Mouse (Mus musculus): Measurements from ENCODE around the gene Vps35. TPM values are rescaled to one million over a fixed set of nuclear protein-coding genes. Genes with fewer than 3 reads are reported as not detected.
A peak's percentile ranks its signal among the peaks of the same experiment; 100 is the strongest.

The Vps35 gene
- polyA plus RNA-seq, 1 experiment from 2014 or later = 95.9 TPM

DNA sequence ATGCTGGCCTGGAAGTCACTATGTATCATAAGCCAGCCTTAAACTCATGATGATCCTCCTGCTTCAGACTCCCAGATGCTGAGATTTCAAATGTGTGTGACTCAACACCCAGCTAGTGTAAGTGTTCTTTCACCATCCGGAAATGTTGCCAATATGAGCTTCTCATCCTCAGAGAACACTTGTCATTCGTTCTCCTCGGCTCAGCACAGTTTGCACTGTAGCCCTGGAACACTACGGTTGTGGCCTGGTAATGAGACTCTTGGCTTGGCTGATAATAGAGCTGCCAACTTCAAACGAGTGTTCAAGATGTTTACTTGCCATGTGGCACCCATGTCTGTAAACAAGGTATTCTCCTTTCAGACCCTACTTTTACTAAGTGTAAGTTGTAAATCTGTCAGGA is 3.9 kb upstream of the Vps35 start:
- H3K4me1 ChIP-seq (ENCODE audit: insufficient read depth, low read depth, low read length) = peaks cover 13% of the 10 kb centered on the region
- H3K9ac ChIP-seq (replicated peaks; ENCODE audit: low read depth) = no peak overlapping the region
- TF ChIP-seq CTCF (IDR thresholded peaks at IDR 0.05) = no peak
- TF ChIP-seq EP300 (IDR thresholded peaks at IDR 0.05) = no peak
- ATAC-seq (peak; percentile 13; the same call in 1 of the 2 replicates), DNase-seq (ENCODE audit: low spot score) (peak; percentile 78)
- no peak overlapping the region for H3K4me3 ChIP-seq (ENCODE audit: low read depth, low read length)
- 53% methylated on average over 5 of the region's 5 CpGs for WGBS
- H3K27me3 ChIP-seq (replicated peaks; ENCODE audit: insufficient read depth, low read length) = no peaks in the 10 kb centered on the region
- H3K9me3 ChIP-seq (ENCODE audit: low read length) = no peaks in the 10 kb centered on the region
- no peak overlapping the region for H3K4me2 ChIP-seq (replicated peaks; ENCODE audit: low read depth, low read length)
- H3K36me3 ChIP-seq (ENCODE audit: insufficient read depth, low read length) = no peaks in the 10 kb centered on the region; the same call in 1 of the 2 replicates
- no peak overlapping the region for H3K27ac ChIP-seq (ENCODE audit: low read length)

DNA sequence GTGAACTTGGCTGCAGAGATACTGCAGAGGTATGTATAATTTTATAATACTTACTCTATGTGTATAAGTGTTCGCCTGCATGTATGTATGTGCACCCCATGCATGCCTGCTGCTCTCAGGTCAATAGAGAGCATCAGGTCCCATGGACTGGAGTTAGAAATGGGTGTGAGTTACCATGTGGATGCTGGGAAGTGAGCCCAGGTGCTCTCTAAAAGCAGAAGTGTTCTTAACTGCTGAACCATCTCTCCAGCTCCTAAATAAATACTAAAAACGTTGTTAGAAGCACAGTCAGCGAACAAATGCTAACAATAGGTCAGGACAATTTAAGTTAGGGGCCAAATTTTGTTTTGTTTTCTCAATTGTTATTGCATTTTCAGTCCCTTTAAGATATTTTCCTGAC is 3.3 kb upstream of the Vps35 start:
- H3K4me3 ChIP-seq (ENCODE audit: low read depth, low read length) = no peak overlapping the region
- DNase-seq (ENCODE audit: low spot score) = peak; percentile 57
- 60% methylated on average over 3 of the region's 3 CpGs for WGBS
- no peak for ATAC-seq
- H3K36me3 ChIP-seq (ENCODE audit: insufficient read depth, low read length) = no peaks in the 10 kb centered on the region; the same call in 1 of the 2 replicates
- no peak overlapping the region for H3K27ac ChIP-seq (ENCODE audit: low read length)
- no peaks in the 10 kb centered on the region for H3K9me3 ChIP-seq (ENCODE audit: low read length)
- H3K9ac ChIP-seq (replicated peaks; ENCODE audit: low read depth) = no peak overlapping the region
- no peaks in the 10 kb centered on the region for H3K27me3 ChIP-seq (replicated peaks; ENCODE audit: insufficient read depth, low read length)
- TF ChIP-seq EP300 (IDR thresholded peaks at IDR 0.05) (no peak; the same call in 1 of the 2 replicates), CTCF (IDR thresholded peaks at IDR 0.05) (no peak)
- H3K4me2 ChIP-seq (replicated peaks; ENCODE audit: low read depth, low read length) = no peak overlapping the region
- peaks cover 13% of the 10 kb centered on the region for H3K4me1 ChIP-seq (ENCODE audit: insufficient read depth, low read depth, low read length)

DNA sequence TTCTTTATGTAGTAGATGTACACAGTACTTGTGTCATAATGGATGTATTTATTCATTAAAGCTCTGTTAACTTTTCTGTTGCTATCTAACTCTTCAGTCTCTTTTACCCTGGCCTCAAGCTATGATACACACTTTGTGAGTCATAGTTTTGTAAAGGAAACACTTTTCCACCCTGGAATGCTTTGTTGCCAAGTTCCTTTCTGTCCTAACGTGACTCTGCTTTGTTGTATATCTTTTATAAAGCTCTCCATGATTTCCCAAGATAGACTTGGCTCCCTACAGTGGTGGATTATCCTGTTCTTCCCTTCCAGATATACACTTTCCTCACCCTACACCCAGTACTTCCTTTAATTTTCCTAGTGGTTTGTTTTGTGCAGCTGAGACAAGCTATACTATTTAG is 2.3 kb upstream of the Vps35 start:
- DNase-seq (ENCODE audit: low spot score) = peak; percentile 32
- peaks cover 13% of the 10 kb centered on the region for H3K4me1 ChIP-seq (ENCODE audit: insufficient read depth, low read depth, low read length)
- H3K36me3 ChIP-seq (ENCODE audit: insufficient read depth, low read length) = no peaks in the 10 kb centered on the region; the same call in 1 of the 2 replicates
- no peaks in the 10 kb centered on the region for H3K27me3 ChIP-seq (replicated peaks; ENCODE audit: insufficient read depth, low read length)
- no peak for ATAC-seq
- no peak overlapping the region for H3K4me3 ChIP-seq (ENCODE audit: low read depth, low read length)
- TF ChIP-seq EP300 (IDR thresholded peaks at IDR 0.05) = no peak
- no peak for TF ChIP-seq CTCF (IDR thresholded peaks at IDR 0.05)
- WGBS = 10% methylated on average over 1 of the region's 1 CpGs
- H3K4me2 ChIP-seq (replicated peaks; ENCODE audit: low read depth, low read length) = no peak overlapping the region
- H3K9ac ChIP-seq (replicated peaks; ENCODE audit: low read depth) = no peak overlapping the region
- H3K27ac ChIP-seq (ENCODE audit: low read length) = no peak overlapping the region
- no peaks in the 10 kb centered on the region for H3K9me3 ChIP-seq (ENCODE audit: low read length)

DNA sequence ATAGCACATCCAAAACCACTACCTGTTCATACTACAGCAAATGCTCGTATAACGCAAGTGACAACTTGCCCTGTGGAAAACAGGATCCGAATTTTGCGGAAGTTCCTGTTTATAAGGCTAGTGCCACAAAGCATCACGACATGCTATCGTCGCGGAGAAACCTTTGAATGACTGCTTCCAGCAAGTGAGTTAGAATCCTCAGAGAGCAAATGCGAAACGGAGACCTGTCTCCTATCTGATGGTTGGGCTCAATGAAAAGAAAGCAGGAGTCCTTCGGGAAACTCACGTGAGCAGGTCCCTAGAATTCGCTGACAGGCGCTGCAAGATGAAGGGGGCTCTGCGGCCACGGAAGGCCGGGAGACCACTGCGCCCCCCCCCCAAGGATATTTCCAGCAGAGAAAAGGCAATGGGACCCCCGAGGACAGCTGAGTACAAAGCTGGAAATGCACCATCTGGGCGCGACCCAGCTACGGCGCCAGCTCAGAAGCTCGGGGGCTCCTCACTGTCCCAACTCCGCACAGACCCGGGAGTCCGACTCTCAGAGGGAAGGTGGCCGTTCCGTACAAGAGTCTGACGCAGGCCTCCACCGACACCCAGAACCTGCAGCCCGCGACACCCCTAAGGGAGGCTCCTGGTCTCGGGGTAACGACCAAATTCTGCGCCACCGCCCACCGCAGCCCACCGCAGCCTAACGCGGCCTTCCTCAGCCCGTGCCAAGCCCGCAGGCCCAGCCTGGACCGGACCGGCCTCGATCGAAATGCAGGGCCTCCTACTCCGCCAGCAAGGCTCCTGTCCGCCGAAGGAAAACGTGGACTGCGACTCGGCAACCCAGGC is 785 bp downstream of the Vps35 start:
- under 1% methylated on average over 51 of the region's 53 CpGs for WGBS
- Histone ChIP-seq H3K4me1 (ENCODE audit: insufficient read depth, low read depth, low read length) (peaks cover 13% of the 10 kb centered on the region), H3K9me3 (ENCODE audit: low read length) (no peaks in the 10 kb centered on the region), H3K27ac (ENCODE audit: low read length) (peak overlapping the region; percentile 96), H3K4me3 (ENCODE audit: low read depth, low read length) (peak overlapping the region; percentile 85), H3K4me2 (replicated peaks; ENCODE audit: low read depth, low read length) (peak overlapping the region; percentile 85), H3K27me3 (replicated peaks; ENCODE audit: insufficient read depth, low read length) (no peaks in the 10 kb centered on the region), H3K9ac (replicated peaks; ENCODE audit: low read depth) (peak overlapping the region; percentile 82), H3K36me3 (ENCODE audit: insufficient read depth, low read length) (no peaks in the 10 kb centered on the region)
- ATAC-seq = peak; percentile 29
- TF ChIP-seq CTCF (IDR thresholded peaks at IDR 0.05) = no peak
- no peak for TF ChIP-seq EP300 (IDR thresholded peaks at IDR 0.05)
- peak; percentile 41 for DNase-seq (ENCODE audit: low spot score)

DNA sequence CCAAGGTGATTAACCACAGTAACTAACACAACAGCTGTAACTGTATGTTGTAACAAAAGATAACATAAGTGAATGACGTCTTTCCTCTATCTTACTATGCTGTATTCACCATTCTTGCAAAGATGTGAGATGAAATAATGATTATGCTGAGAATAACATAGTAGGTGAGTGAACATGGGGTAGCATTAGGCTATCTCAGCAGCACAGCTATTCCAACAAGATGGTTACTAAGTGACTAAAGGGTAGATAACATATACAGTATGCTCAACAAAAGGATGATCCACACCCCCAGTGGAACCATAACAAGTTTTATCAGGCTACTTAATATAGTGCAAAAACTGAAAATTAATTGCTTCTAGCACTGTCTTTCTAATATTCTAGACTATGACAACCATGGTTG is 12.8 kb downstream of the Vps35 start:
- 85% methylated on average over 1 of the region's 1 CpGs for WGBS
- H3K36me3 ChIP-seq (ENCODE audit: insufficient read depth, low read length) = peaks cover 28% of the 10 kb centered on the region
- H3K9me3 ChIP-seq (ENCODE audit: low read length) = no peaks in the 10 kb centered on the region
- no peak for ATAC-seq
- H3K4me1 ChIP-seq (ENCODE audit: insufficient read depth, low read depth, low read length) = no peaks in the 10 kb centered on the region
- TF ChIP-seq EP300 (IDR thresholded peaks at IDR 0.05) (no peak), CTCF (IDR thresholded peaks at IDR 0.05) (no peak)
- H3K27ac ChIP-seq (ENCODE audit: low read length) = no peak overlapping the region
- no peak for DNase-seq (ENCODE audit: low spot score)
- no peak overlapping the region for H3K4me2 ChIP-seq (replicated peaks; ENCODE audit: low read depth, low read length)
- H3K4me3 ChIP-seq (ENCODE audit: low read depth, low read length) = no peak overlapping the region
- no peak overlapping the region for H3K9ac ChIP-seq (replicated peaks; ENCODE audit: low read depth)
- H3K27me3 ChIP-seq (replicated peaks; ENCODE audit: insufficient read depth, low read length) = no peaks in the 10 kb centered on the region

DNA sequence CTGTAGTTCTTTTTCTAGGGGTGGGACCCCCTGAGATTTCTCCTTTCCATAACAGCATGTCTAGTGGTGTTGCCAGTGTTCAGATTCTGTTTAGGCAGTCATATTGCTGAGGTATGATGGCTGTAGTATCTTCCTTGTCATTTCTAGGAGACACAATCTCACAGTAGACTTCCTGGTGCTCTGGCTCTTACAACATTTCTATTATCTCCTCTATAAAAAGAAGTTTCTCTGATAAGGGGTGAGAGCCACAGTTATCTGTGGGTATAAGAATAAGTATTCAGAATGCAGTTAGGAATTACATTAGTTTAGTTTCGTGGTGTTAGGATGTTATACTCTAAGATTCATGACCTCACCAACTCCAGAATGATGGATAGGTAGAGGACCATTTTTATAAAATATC is 72.3 kb downstream of the Vps35 start:
- Histone ChIP-seq H3K4me3 (ENCODE audit: low read depth, low read length) (no peak overlapping the region), H3K4me2 (replicated peaks; ENCODE audit: low read depth, low read length) (no peak overlapping the region), H3K27me3 (replicated peaks; ENCODE audit: insufficient read depth, low read length) (no peaks in the 10 kb centered on the region), H3K9me3 (ENCODE audit: low read length) (no peaks in the 10 kb centered on the region), H3K27ac (ENCODE audit: low read length) (no peak overlapping the region), H3K9ac (replicated peaks; ENCODE audit: low read depth) (no peak overlapping the region), H3K36me3 (ENCODE audit: insufficient read depth, low read length) (no peaks in the 10 kb centered on the region), H3K4me1 (ENCODE audit: insufficient read depth, low read depth, low read length) (no peaks in the 10 kb centered on the region)
- no peak for ATAC-seq
- no peak for TF ChIP-seq EP300 (IDR thresholded peaks at IDR 0.05)
- no peak for TF ChIP-seq CTCF (IDR thresholded peaks at IDR 0.05)
- no peak for DNase-seq (ENCODE audit: low spot score)
- 46% methylated on average over 1 of the region's 1 CpGs for WGBS

Measured in lung, postnatal 0 days (tissue).